Mouse (Mus musculus): Measurements from ENCODE around the gene Serpina16. TPM values are rescaled to one million over a fixed set of nuclear protein-coding genes. Genes with fewer than 3 reads are reported as not detected.
A peak's percentile ranks its signal among the peaks of the same experiment; 100 is the strongest.

Gene Serpina16
- total RNA-seq, 2 experiments from 2014 or later, result not detected

DNA sequence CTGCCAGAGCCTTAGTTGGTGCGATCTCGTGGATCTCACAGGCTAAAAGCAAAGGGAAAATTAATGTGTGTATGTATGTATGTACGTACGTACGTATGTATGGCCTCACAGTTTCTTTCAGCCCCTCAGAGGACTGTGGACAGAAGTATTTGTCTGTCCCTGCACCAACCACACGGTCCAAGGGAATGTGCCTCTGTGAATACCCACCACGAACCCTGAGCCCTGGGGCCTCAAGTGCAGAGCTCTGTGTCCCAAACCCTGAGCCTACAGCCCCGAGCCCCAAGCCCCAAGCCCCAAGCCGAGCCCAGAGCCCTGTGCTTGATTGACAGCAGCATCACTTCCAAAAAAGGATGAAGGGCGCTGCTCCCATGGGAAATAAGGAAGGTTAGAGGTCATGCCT lies 17.9 kb downstream of the Serpina16 start:
- no peak for DNase-seq (ENCODE audit: low spot score in 2 of 2)

DNA sequence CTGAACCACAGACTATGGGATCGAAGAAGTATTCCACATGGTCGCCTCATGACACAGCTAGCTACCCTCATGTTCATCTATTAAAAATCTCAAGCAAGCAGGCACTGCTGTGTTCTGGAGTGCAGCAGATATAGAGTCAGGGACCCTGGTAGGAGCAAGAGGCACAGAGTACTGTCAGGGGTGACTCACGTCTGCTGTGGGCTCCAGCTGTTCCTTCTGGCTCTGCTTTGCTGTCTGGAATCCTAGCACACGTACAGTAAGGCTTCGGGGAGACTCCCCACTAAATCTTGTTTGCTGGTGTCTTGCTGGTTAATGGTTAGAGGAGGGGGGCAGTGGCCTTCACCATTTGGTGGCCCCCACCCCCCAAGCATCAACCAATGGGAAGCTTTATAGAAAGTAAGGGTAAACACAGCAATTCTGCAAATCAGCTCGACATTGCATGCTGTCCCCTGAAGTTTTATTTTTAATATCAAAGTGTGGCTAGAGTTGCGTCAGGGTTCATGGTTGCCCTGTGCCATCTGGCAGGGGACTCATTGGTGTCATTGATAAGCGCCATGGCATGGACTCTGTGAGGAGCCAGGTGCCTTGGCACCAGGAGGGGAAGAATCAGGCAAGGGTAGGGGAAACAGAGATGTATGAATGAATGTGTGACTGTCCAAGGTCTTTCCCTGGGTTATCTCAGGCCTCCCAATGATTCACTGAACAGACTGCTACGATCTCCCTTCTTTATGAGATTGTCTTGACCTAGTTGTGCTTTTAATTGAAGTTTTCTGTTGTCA lies 18.9 kb downstream of the Serpina16 start, which contains the start of gene Serpina6:
TSS of gene Serpina6 (minus strand) at position 365 of the 779 bp plus-strand sequence.
- DNase-seq (ENCODE audit: low spot score in 2 of 2), result no peak

DNA sequence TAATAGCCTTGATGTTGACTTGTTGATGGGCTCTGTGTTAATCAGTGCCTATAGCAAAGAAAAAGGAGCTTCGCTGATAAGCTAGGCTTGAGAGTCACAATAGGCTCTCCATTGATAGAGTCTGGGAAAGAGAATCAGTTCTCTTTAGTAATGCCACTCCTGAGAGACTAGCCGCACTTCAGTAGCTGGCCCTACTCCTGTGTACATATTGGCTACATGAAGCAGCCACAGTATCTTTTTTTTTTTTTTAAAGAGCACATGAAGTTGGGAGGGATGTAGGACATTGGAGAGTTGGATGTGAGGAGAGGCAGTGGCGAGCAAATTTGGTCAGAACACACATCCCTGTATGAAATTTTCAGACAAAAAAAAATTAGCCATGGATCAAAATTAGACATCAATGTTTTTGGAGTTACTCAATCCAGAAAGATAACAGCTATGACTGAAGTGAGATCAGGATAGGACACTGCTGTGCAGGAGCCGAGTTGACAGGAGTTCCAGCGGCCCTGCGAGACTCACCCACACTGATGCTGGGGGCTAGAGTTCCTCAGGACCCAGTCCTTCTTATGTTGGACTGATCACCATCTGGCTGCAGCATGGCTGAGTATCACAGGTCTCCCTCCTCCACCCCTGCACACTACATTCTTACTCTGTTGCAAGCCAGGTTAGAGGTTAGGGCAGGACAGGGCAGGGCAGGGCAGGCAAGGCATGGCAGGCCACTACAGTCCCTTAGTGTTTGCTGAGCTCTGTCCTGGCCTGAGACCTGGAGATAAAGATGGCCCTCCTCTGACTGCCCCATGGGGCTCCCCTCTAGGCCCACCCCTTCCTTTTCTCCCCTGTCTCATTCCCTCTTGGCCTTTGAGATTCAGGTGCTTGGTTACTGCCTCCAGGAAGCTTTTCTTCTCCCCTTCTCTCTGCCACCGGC lies 20.6 kb downstream of the Serpina16 start:
- DNase-seq (ENCODE audit: low spot score in 2 of 2), result no peak

DNA sequence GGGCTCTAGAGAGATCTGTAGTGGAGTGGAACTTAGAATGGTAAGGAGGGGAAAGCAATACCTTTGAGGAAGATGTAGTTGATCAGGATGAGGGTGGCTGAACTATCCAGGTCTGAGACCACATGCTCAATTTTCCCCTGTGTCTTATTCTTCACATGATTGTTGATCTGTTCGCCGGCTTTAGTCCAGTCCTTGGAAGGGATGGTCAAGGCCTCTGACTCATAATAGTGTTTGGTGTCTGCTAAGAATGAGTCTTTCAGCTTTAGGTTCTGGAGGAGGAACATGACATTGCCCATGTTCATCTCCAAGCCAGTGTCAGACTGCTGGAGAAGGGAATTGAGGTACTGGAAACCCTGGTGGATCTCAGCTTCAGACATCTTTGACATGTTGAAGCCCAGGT lies 22.1 kb downstream of the Serpina16 start:
- no peak for DNase-seq (ENCODE audit: low spot score in 2 of 2)

DNA sequence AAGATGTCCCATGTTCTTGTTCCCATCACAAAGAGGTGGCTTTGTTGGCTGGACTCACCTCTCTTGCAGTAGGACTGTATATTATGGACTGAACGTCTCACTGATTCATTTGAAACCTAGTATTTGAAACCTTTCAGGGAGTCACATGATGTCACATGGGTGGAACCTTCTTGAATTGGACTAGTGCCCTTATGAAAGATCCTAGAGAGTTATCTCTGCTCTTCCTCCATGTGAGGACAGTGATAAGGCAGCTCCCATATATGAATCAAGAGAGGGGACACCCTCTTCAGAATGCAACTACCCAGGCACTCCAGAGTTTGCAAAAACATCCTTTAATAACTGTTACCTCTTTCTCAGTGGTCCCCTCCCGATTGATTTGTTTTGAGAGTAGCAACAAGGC lies 29.6 kb downstream of the Serpina16 start:
- no peak for DNase-seq (ENCODE audit: low spot score in 2 of 2)

DNA sequence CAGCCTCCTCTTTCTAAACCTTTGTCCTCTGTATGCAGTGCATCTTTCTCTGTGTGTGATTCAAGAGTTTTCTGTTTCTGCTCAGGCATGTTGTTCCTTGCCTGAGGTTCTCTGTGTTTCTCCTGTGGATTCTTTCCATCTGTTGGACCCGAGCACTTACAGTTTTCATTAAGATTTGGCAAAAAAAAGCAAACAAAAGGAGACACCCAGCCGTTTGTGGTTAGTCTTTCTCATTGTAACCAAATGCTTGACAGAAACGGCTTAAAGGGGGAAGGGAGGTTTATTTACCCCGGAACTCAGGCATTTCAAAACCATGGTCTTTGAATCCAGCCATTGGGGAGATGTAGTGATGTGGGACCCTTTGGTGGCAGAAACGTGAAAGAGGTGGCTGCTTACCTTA lies 31.3 kb downstream of the Serpina16 start:
- no peak for DNase-seq (ENCODE audit: low spot score in 2 of 2)

DNA sequence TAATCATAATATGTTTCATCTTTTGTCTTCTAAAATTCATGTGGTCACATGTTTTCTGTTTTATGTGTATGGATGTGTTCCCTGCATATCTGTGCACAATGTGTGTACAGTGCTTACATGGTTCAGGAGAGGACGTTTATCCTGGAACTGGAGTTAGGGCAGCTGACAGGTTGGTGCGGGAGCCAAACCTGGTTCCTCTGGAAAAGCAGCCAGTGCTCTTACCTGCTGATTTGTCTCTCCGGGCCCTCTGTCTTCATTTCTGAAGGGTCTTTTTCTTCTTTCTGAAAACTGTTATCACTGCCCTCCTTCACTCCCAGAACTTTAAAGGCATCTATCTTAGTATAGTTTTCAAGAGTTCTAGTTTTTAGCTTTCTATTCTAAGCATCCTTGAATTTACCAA lies 32.1 kb downstream of the Serpina16 start:
- DNase-seq (ENCODE audit: low spot score in 2 of 2), result no peak

DNA sequence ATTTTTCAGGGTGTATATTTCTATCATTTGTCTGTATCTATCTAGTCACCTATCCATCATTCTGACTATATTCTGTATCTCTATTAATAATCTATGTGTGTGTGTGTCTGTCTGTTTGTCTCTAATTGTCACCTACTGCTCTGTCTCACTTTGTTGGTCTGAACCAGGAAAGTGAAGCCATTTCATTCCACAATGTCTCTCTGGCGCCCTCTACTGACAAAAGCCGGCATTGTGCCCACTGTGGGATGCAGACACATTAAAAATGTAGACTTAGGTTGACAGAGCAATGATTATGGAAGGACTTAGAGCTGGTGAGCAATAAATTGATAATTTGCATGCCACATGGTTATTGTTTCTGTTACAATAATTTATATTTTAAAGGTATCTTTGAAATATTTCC lies 32.6 kb downstream of the Serpina16 start:
- peak; percentile 54 to 71 for DNase-seq (ENCODE audit: low spot score in 2 of 2)

DNA sequence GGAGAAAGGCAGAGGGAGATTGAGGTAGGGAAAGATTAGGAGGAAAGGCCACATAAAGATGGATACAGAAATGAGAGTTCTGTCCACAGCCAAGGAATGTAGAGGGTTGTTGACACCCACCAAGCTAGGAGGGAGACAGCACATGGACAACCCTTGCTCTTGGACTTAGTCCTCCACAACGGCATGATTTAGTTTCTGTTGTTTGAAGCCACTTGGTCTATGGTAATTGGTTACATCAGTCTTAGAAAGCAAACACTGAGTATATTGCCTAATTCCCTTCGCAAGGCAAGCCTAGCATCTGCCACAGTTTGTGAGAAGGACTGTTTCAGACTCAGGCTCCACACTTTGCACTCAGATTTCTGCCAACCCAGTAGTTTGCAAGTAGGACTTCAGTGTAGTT lies 40.1 kb downstream of the Serpina16 start:
- DNase-seq (ENCODE audit: low spot score in 2 of 2), result no peak

DNA sequence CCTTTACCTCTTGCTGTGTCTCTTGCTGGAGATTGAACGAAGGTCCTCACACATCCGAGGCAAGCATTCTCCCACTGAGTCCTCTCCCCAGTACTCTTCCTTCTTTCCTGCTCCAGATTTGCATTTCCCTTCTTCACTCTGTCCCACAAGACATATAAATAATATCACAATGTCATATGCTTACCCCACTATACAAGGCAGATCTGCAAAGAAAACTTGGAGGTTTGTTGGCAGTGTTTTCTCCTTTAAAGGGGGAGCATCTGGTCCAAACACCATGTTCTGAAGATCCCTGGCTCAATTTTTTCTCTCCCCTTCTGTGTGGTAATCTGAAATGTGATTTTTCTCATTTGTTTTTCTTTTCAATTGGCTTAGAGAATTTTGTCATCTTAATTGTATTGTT lies 41.5 kb downstream of the Serpina16 start:
- no peak for DNase-seq (ENCODE audit: low spot score in 2 of 2)

DNA sequence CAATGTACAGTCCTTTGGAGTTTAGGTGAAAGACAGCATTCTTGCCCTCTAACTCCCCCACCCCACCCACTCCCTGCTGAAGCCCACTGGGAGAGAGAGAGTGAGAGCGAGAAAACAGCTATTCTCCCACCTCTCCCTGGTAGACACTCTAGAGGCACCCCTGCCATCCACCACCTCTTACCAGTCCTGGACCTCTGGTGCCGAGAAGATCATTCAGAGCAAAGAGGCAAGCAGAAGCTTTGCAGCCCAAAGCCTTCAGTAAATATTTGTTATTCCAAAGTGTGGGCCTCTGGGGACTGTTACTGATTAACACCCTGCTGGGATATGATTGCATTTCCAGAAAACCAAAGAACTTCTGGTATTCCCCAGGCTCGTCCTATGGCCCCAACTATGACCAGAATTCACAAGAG lies 44.7 kb downstream of the Serpina16 start, which contains the start of gene Serpina10:
TSS of gene Serpina10 (minus strand) at position 242 of the 410 bp plus-strand sequence.
- DNase-seq (ENCODE audit: low spot score in 2 of 2), result no peak

Other genes with a start within 250 kb of the Serpina16 start
- gene Ifi27, start 241.9 kb downstream of the Serpina16 start, total RNA-seq (2021), result 100 to 1,000 TPM; 377 to 414 TPM
- 10 to 100 TPM; 10.1 to 11.7 TPM for gene Ifi27l2a, start 232.5 kb downstream of the Serpina16 start, total RNA-seq (2021)
- not detected for gene Ifi27l2b, start 218.9 kb downstream of the Serpina16 start, total RNA-seq (2021)
- gene Ppp4r4, start 143.9 kb downstream of the Serpina16 start, total RNA-seq (2021), result 1 to 10 TPM; 3.3 to 3.7 TPM
- 10 to 100 TPM in 1 of 2 experiments, 1 to 10 TPM in 1; 1.5 to 11.8 TPM for gene Serpina10, start 44.7 kb downstream of the Serpina16 start, total RNA-seq (2021)
- 1 to 10 TPM in 1 of 2 experiments, under 1 TPM in 1; 0.76 to 3.0 TPM for gene Serpina6, start 18.9 kb downstream of the Serpina16 start, total RNA-seq (2021)
- gene Serpina1f, start 19.4 kb upstream of the Serpina16 start, total RNA-seq (2021), result not detected
- gene Serpina1d, start 97.5 kb upstream of the Serpina16 start, total RNA-seq (2021), result 100 to 1,000 TPM in 1 of 2 experiments, 10 to 100 TPM in 1; 11.7 to 342 TPM
- gene Serpina1b, start 154.2 kb upstream of the Serpina16 start, total RNA-seq (2021), result 100 to 1,000 TPM in 1 of 2 experiments, 10 to 100 TPM in 1; 27.4 to 753 TPM
- 100 to 1,000 TPM in 1 of 2 experiments, 10 to 100 TPM in 1; 11.1 to 267 TPM for gene Serpina1a, start 187.4 kb upstream of the Serpina16 start, total RNA-seq (2021)
- 100 to 1,000 TPM in 1 of 2 experiments, 1 to 10 TPM in 1; 9.0 to 275 TPM for gene Serpina1c, start 228.7 kb upstream of the Serpina16 start, total RNA-seq (2021)